Mouse (Mus musculus) activated CD4-positive, CD25-positive, alpha-beta regulatory T cell, adult 4 months (primary cell): ENCODE measurements around the gene Gsk3a. TPM values are rescaled to one million over a fixed set of nuclear protein-coding genes. Genes with fewer than 3 reads are reported as not detected.

Source experiments
- ATAC-seq: one replicate; pipeline ENCODE4 v1.8.0; 2017
- polyA plus RNA-seq, 2 experiments: library from polyadenylated mRNA; unstranded; fragments of 100-300 nt; shearing (Covaris generic); gene quantifications; one replicate each; pipeline ENCODE4 v1.2.1; 2017

Gsk3a gene
- polyA plus RNA-seq, 2 experiments from 2014 or later, result 8.9 to 9.8 TPM

- no peak for ATAC-seq
Measured at GRCm38 (mm10) chr7:25248846-25249313, 11.2 kb upstream of the Gsk3a start.

- ATAC-seq, result no peak
Measured at GRCm38 (mm10) chr7:25248018-25248647, 10.5 kb upstream of the Gsk3a start.

GRCm38 (mm10) chr7:25247498-25247897 is 9.8 kb upstream of the Gsk3a start:
- no peak for ATAC-seq

- no peak for ATAC-seq
Measured at GRCm38 (mm10) chr7:25246759-25247137, 9.1 kb upstream of the Gsk3a start.

GRCm38 (mm10) chr7:25246079-25246758 is 8.6 kb upstream of the Gsk3a start:
- ATAC-seq, result no peak

GRCm38 (mm10) chr7:25244562-25245369 is 7.1 kb upstream of the Gsk3a start:
- no peak for ATAC-seq

GRCm38 (mm10) chr7:25243361-25243760 is 5.7 kb upstream of the Gsk3a start:
- no peak for ATAC-seq

- ATAC-seq, result no peak
Measured at GRCm38 (mm10) chr7:25241062-25241461, 3.4 kb upstream of the Gsk3a start.

GRCm38 (mm10) chr7:25240631-25241030 is 3.0 kb upstream of the Gsk3a start:
- ATAC-seq, result no peak

GRCm38 (mm10) chr7:25238829-25239623 is 1.4 kb upstream of the Gsk3a start:
- ATAC-seq, result peak; percentile 70

GRCm38 (mm10) chr7:25238015-25238706 is 510 bp upstream of the Gsk3a start:
- ATAC-seq, result peak; percentile 74

- ATAC-seq, result no peak
Measured at GRCm38 (mm10) chr7:25235526-25235925, 2.1 kb downstream of the Gsk3a start.

- no peak for ATAC-seq
Measured at GRCm38 (mm10) chr7:25233061-25233460, 4.6 kb downstream of the Gsk3a start.

- no peak for ATAC-seq
Measured at GRCm38 (mm10) chr7:25232101-25232648, 5.5 kb downstream of the Gsk3a start.

GRCm38 (mm10) chr7:25230690-25231285 is 6.9 kb downstream of the Gsk3a start:
- ATAC-seq, result no peak

- no peak for ATAC-seq
Measured at GRCm38 (mm10) chr7:25227523-25228300, 9.9 kb downstream of the Gsk3a start.

GRCm38 (mm10) chr7:25222275-25222967 is 15.2 kb downstream of the Gsk3a start:
- ATAC-seq, result no peak

- peak; percentile 75 for ATAC-seq
Measured at GRCm38 (mm10) chr7:25221102-25221883, 16.4 kb downstream of the Gsk3a start, which contains the start of gene Zfp526. Gene Zfp526, plus strand, starts transcription at chr7:25221425.
